Mouse (Mus musculus) megakaryocyte-erythroid progenitor cell, adult 5 weeks (primary cell): ENCODE results near the gene Scd1. TPM values are rescaled to one million over a fixed set of nuclear protein-coding genes. Genes with fewer than 3 reads are reported as not detected.

Experiments used
- polyA plus RNA-seq: library from polyadenylated mRNA; stranded (reverse); fragments of >175 nt; gene quantifications from 2 replicates; pipeline ENCODE4 v1.2.3, GENCODE M21; 2012

Scd1 gene
- 1.4 and 3.9 TPM in 2 replicates for polyA plus RNA-seq

GRCm38 (mm10) chr19:44407341-44408222 lies at the start of gene Scd1:
Gene Scd1 (minus strand): TSS chr19:44407879.

Other genes starting within 250 kb of the Scd1 start
- gene Pkd2l1, start 215.4 kb downstream of the Scd1 start, polyA plus RNA-seq: not detected in 2 replicates
- not detected in 2 replicates for gene Scd3, start 204.6 kb downstream of the Scd1 start, polyA plus RNA-seq
- gene Scd2, start 114.2 kb downstream of the Scd1 start, polyA plus RNA-seq: 9.7 and 10.6 TPM in 2 replicates
- 0.02 and 0.04 TPM in 2 replicates for gene Scd4, start 74.8 kb downstream of the Scd1 start, polyA plus RNA-seq
- not detected in 2 replicates for gene Wnt8b, start 85.6 kb upstream of the Scd1 start, polyA plus RNA-seq
- 2.9 and 3.6 TPM in 2 replicates for gene Sec31b, start 138.0 kb upstream of the Scd1 start, polyA plus RNA-seq
- not detected in 2 replicates for gene Gm20538, start 145.0 kb upstream of the Scd1 start, polyA plus RNA-seq
- gene Ndufb8, start 147.6 kb upstream of the Scd1 start, polyA plus RNA-seq: 180 TPM in 2 replicates
- 13.6 and 15.6 TPM in 2 replicates for gene Hif1an, start 155.0 kb upstream of the Scd1 start, polyA plus RNA-seq